Mouse (Mus musculus): ENCODE results near the gene Adamts13. TPM values are rescaled to one million over a fixed set of nuclear protein-coding genes. Genes with fewer than 3 reads are reported as not detected.

Adamts13 gene
- 1 to 10 TPM; 1.4 to 4.9 (median 2.1) TPM for total RNA-seq (2022)

DNA sequence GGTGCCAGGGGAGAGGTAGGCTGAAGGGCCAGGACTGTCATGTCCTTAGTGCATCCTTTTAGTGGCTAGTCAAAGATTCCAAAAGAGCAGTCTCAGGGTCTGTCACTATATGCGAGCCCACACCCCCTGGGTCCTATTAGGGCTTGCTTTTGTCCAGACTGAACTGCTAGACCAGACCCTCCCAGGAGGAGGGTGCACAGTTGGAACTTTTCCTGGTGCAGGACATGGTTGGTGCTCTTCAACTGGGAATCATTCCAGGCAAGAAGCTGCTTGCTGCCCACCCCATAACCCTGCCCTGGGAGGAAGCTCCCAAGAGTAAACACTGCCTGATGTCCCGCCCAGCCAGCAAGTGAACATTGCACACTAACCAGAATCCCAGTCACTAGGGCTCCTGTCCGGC lies at the start of gene Adamts13:
Adamts13 (plus strand) TSS at position 301 of the 400 bp plus-strand sequence.
- DNase-seq (ENCODE audit: low spot score in 2 of 2) = no peak

GRCm38 (mm10) chr2:26927745-26928476 lies 45.3 kb upstream of the Adamts13 start:
- DNase-seq (ENCODE audit: low spot score in 2 of 2) = no peak

GRCm38 (mm10) chr2:26930390-26930789 lies 42.8 kb upstream of the Adamts13 start:
- peak; percentile 57 to 69 for DNase-seq (ENCODE audit: low spot score in 2 of 2)

- DNase-seq (ENCODE audit: low spot score in 2 of 2) = no peak
These were observed 40.5 kb upstream of the Adamts13 start for GRCm38 (mm10) chr2:26932473-26933303.

DNA sequence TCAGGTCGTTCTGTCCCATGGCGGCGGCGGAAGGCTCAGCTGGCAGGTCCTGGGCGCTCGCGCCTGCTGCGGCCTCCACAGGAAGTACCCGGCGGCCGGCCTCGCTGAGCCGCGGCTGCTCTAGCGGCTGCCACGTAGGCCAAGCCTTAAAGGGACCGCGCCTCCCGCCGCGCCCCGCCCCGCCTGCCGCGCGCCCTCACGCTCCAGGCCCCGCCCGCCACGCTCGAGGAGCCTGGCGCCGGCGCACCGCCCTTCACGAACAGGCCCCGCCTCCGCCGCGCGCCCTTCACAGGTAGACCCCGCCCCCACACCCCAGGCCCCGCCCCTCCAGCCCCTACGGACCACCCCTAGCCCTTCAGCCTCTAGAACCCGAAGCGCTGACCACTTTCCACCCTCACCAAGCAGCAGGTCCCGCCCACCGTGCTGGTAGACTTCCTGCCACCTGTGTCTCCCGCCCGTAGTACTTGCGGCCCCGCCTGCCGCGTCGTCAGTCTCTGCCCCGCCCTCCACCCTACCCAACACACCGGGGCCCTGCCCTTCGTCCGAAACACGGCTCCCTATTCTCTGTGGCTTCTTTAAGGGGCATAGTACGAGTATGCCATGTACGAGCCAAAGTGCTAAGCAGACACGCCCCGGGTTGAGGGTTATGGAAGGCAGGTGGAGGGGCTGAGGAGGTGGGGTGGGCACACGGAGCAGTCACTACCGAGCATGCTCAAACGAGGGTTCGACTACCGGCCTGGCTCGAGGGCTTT lies 39.7 kb upstream of the Adamts13 start, which contains the start of the genes Surf4 and Stkld1:
Surf4 (minus strand) TSS at position 625 of the 752 bp plus-strand sequence.
Stkld1 (plus strand) TSS at position 744 of the 752 bp plus-strand sequence.
- DNase-seq (ENCODE audit: low spot score in 2 of 2) = peak; percentile 82 to 89

GRCm38 (mm10) chr2:26935286-26935685 lies 37.9 kb upstream of the Adamts13 start:
- DNase-seq (ENCODE audit: low spot score in 2 of 2) = no peak

GRCm38 (mm10) chr2:26936425-26936824 lies 36.8 kb upstream of the Adamts13 start:
- DNase-seq (ENCODE audit: low spot score in 2 of 2) = no peak

GRCm38 (mm10) chr2:26941539-26941938 lies 31.7 kb upstream of the Adamts13 start:
- no peak for DNase-seq (ENCODE audit: low spot score in 2 of 2)

GRCm38 (mm10) chr2:26943253-26943652 lies 30.0 kb upstream of the Adamts13 start:
- DNase-seq (ENCODE audit: low spot score in 2 of 2) = no peak

DNA sequence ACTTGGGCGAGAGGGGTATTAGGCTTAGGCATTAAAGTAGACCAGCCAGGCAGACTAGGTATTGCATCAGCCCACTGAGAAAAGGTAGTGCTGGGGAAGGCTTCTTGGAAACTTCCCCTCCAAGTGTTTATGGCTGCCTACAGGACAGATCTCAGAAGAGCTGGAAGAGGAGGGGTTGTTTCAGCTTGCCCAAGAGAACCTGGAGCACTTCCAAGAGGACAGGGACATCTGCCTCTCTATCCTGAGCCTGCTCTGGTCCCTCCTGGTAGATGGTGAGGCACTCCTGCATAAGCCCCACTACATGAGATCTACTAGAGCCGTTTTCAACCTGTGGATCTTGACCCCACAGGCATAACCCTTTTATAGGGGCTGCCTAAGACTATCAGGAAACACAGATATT lies 22.8 kb upstream of the Adamts13 start:
- no peak for DNase-seq (ENCODE audit: low spot score in 2 of 2)

DNA sequence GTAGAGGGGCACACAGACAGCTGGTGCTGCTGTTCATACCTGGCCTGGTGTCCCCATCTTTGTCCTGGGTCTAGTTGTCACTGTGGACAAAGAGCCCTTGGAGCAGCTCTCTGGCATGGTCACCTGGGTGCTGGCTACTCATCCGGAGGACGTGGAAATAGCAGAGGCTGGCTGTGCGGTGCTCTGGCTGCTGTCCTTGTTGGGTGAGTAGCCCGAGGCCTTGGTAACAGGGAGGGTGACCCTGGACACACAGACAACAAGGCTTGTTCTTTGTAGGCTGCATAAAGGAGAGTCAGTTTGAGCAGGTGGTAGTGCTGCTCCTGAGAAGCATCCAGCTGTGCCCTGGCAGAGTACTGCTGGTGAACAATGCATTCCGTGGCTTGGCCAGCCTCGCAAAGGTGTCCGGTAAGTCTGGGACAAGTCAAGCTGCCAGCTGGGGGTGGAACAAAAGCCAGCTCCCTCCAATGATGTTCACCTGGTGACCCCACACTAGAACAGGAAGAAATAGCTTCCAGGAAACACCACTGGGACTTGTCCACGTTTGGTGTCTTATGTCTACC lies 21.8 kb upstream of the Adamts13 start:
- DNase-seq (ENCODE audit: low spot score in 2 of 2) = no peak

GRCm38 (mm10) chr2:26952193-26952592 lies 21.0 kb upstream of the Adamts13 start:
- no peak for DNase-seq (ENCODE audit: low spot score in 2 of 2)

- DNase-seq (ENCODE audit: low spot score in 2 of 2) = no peak
These were observed 20.4 kb upstream of the Adamts13 start for GRCm38 (mm10) chr2:26952866-26953265.

DNA sequence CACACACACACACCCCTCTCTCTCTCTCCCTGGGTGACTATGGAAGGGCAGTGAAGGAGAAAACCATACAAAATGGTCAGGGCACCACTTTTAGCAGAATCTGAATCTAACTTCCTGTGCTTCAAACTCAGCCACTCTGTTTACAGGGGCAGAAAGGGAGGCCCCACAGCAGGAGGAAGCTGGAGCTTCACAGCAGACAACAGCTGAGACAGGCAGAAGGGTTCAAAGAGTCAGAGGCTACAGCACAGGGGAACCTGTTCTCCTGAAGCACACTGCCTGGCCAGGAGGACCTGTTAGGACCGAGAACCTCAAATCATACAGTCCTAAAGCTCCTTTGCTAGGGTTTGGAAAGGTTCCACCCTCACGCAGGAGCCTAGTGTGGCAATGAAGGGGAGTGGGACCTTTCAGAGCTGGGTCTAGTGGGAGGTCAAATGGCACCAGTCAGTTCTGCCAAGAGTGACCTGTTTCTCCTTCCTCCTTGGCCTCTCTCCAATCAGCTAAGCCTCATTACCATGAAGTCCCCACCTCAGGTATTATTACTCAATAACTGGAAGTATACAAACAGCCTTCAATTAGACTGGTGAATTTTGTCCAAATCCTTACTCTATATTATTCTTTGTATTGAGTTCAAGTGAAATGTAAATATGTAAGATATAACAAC lies 18.4 kb upstream of the Adamts13 start:
- DNase-seq (ENCODE audit: low spot score in 2 of 2) = no peak

GRCm38 (mm10) chr2:26956811-26957487 lies 16.3 kb upstream of the Adamts13 start:
- no peak for DNase-seq (ENCODE audit: low spot score in 2 of 2)

DNA sequence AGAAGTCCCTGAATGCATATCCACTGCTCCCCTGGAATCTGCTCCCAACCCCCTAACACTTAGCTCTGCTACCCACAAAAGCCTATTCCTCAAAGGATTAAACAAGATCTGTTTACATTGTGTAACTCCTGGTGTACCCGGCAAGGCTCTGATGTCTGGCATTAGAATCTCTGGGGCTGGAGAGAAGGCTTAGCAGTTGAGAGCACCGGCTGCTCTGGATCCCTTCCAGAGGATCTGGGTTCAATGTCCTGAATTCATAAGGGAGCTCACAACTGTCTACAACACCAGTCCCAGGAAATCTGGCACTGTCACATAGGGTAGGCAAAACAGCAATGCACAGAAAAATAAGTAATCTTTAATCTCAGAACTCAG lies 15.7 kb upstream of the Adamts13 start:
- DNase-seq (ENCODE audit: low spot score in 2 of 2) = no peak

DNA sequence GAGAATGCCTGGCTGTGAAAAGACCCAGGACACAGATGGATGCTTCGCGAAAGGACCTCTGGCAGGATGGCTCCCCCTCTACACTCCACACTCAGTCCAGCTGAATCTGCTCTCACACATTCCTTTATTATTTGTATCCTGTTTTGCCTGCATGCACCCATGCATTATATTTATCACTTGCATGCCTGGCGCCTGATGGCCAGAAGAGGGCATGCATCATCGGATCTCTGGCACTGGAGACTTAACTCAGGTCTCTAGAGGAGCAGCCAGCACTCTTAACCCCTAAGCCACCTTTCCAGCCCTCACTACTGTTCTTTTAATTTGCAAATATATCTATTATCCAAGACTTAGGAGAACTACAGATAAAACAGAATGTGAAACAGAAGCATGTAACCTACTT lies 12.5 kb upstream of the Adamts13 start:
- no peak for DNase-seq (ENCODE audit: low spot score in 2 of 2)

GRCm38 (mm10) chr2:26963923-26964723 lies 9.1 kb upstream of the Adamts13 start, which contains the start of gene Rexo4:
Gene Rexo4, minus strand, starts transcription at chr2:26964386.
- peak; percentile 94 to 96 for DNase-seq (ENCODE audit: low spot score in 2 of 2)

- no peak for DNase-seq (ENCODE audit: low spot score in 2 of 2)
These were observed 8.4 kb upstream of the Adamts13 start for GRCm38 (mm10) chr2:26964724-26965370.

All from layer of hippocampus, adult 8-10 months (tissue).